ENCODE assay signal across 28 mouse cellular contexts in the genomic region with DNA sequence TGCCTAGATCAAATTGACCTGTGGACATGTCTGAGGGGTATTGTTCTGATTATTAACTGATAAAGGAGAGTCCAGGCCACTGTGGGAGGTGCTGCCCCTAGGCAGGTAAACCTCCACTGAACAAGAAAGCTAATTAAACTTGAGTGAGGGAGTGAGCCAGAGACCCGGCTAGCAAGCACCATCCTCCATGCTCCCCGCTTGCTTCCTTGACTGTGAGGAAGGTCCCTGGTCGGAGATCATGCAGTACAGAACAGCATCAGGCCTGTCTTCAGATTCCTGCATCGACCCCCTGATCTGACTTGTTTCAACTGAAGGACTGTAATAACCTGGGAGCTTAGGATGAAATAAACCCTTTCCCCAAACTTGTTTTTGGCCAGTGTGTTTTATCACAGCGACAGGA.
A peak's percentile ranks its signal among the peaks of the same experiment; 100 is the strongest.
DNase-seq lines count a peak whose midpoint lies in the region; ATAC-seq lines count a peak whose summit lies in the region.
"Had no signal": no experiment of that assay in that cellular context is flagged by ENCODE, and none has a peak within 500 bp of the region (broad histone marks: within the 10 kb centered on the region; RNA-seq: fewer than 3 reads in every experiment).

No protein-coding gene starts in this region.

- no peak overlapping the region for H3K4me2 ChIP-seq in forebrain, embryonic 15.5 days (replicated peaks)
- no peak overlapping the region for H3K4me2 ChIP-seq in forebrain, embryonic 12.5 days
- no peak overlapping the region for H3K4me2 ChIP-seq in limb, embryonic 12.5 days
- no peak overlapping the region for H3K4me2 ChIP-seq in neural tube, embryonic 15.5 days
- H3K4me2 ChIP-seq: embryonic facial prominence, embryonic 15.5 days; heart, embryonic 15.5 days; limb, embryonic 15.5 days; liver, embryonic 13.5 days; midbrain, embryonic 12.5 days had no signal

- H3K4me1 ChIP-seq in forebrain, embryonic 15.5 days: no peaks in the 10 kb centered on the region
- no peaks in the 10 kb centered on the region for H3K4me1 ChIP-seq in forebrain, embryonic 12.5 days
- H3K4me1 ChIP-seq in limb, embryonic 12.5 days (replicated peaks): no peaks in the 10 kb centered on the region
- peaks cover 2% of the 10 kb centered on the region; the same call in 1 of the 2 replicates for H3K4me1 ChIP-seq in limb, embryonic 10.5 days
- H3K4me1 ChIP-seq in neural tube, embryonic 15.5 days: no peaks in the 10 kb centered on the region
- H3K4me1 ChIP-seq: embryonic facial prominence, embryonic 10.5 days; embryonic facial prominence, embryonic 15.5 days; limb, embryonic 15.5 days; liver, embryonic 13.5 days; midbrain, embryonic 12.5 days had no signal

- 53% methylated on average over 5 of the region's 5 CpGs for WGBS in forebrain, embryonic 15.5 days
- WGBS in forebrain, embryonic 12.5 days: 65% methylated on average over 5 of the region's 5 CpGs
- 70% methylated on average over 5 of the region's 5 CpGs for WGBS in limb, embryonic 12.5 days
- 75% methylated on average over 5 of the region's 5 CpGs for WGBS in limb, embryonic 10.5 days
- WGBS in neural tube, embryonic 15.5 days: 71% methylated on average over 5 of the region's 5 CpGs

- no peak overlapping the region for H3K4me3 ChIP-seq in forebrain, embryonic 15.5 days
- no peak overlapping the region for H3K4me3 ChIP-seq in forebrain, embryonic 12.5 days (replicated peaks)
- H3K4me3 ChIP-seq in limb, embryonic 12.5 days (replicated peaks): no peak overlapping the region
- no peak overlapping the region for H3K4me3 ChIP-seq in limb, embryonic 10.5 days
- no peak overlapping the region for H3K4me3 ChIP-seq in neural tube, embryonic 15.5 days (replicated peaks)
- H3K4me3 ChIP-seq: embryonic facial prominence, embryonic 10.5 days; embryonic facial prominence, embryonic 15.5 days; heart, embryonic 15.5 days; limb, embryonic 15.5 days; liver, embryonic 13.5 days; midbrain, embryonic 12.5 days had no signal

- H3K27ac ChIP-seq in forebrain, embryonic 15.5 days (replicated peaks): 0 out of 2 replicates have a peak overlapping the region, but pooled peaks have one; percentile 35
- no peak overlapping the region for H3K27ac ChIP-seq in forebrain, embryonic 12.5 days
- no peak overlapping the region for H3K27ac ChIP-seq in limb, embryonic 12.5 days
- no peak overlapping the region for H3K27ac ChIP-seq in limb, embryonic 10.5 days
- H3K27ac ChIP-seq in neural tube, embryonic 15.5 days (replicated peaks): peak overlapping the region; percentile 46; the same call in 1 of the 2 replicates
- H3K27ac ChIP-seq: embryonic facial prominence, embryonic 10.5 days; embryonic facial prominence, embryonic 15.5 days; heart, embryonic 15.5 days; kidney, postnatal 0 days; limb, embryonic 15.5 days; liver, embryonic 13.5 days; macrophage; midbrain, embryonic 12.5 days had no signal

- DNase-seq in limb, embryonic 10.5 days (ENCODE audit: low spot score): no peak
- DNase-seq in MN1 (ENCODE audit: low spot score): peak; percentile 12
- no peak for DNase-seq in urinary bladder, postnatal 4 days (ENCODE audit: low spot score in 2 of 2)
- DNase-seq: adrenal gland, postnatal 25 days; cerebellum, adult 18-20 months; cerebellum, postnatal 25 days; gastrocnemius, postnatal 14 days; heart, postnatal 36 days; kidney, adult 8-10 months; kidney, postnatal 4 days; liver, embryonic 13.5 days; lung, adult 18-20 months; thymus, adult 2 months; thymus, postnatal 36 days had no signal

- H3K9ac ChIP-seq in forebrain, embryonic 15.5 days (replicated peaks): no peak overlapping the region
- no peak overlapping the region for H3K9ac ChIP-seq in forebrain, embryonic 12.5 days
- 0 out of 2 replicates have a peak overlapping the region, but pooled peaks have one; percentile 27 for H3K9ac ChIP-seq in limb, embryonic 12.5 days (replicated peaks)
- no peak overlapping the region for H3K9ac ChIP-seq in neural tube, embryonic 15.5 days (replicated peaks)
- H3K9ac ChIP-seq: embryonic facial prominence, embryonic 15.5 days; heart, embryonic 15.5 days; limb, embryonic 15.5 days; liver, embryonic 13.5 days; midbrain, embryonic 12.5 days had no signal

- no peaks in the 10 kb centered on the region for H3K9me3 ChIP-seq in forebrain, embryonic 15.5 days
- H3K9me3 ChIP-seq in forebrain, embryonic 12.5 days: no peaks in the 10 kb centered on the region
- no peaks in the 10 kb centered on the region for H3K9me3 ChIP-seq in limb, embryonic 12.5 days
- H3K9me3 ChIP-seq in limb, embryonic 10.5 days (replicated peaks): no peaks in the 10 kb centered on the region
- no peaks in the 10 kb centered on the region for H3K9me3 ChIP-seq in neural tube, embryonic 15.5 days (replicated peaks)
- H3K9me3 ChIP-seq: embryonic facial prominence, embryonic 10.5 days; embryonic facial prominence, embryonic 15.5 days; heart, embryonic 15.5 days; limb, embryonic 15.5 days; liver, embryonic 13.5 days; midbrain, embryonic 12.5 days had no signal

- H3K36me3 ChIP-seq in forebrain, embryonic 15.5 days: no peaks in the 10 kb centered on the region
- H3K36me3 ChIP-seq in forebrain, embryonic 12.5 days (replicated peaks): no peaks in the 10 kb centered on the region
- H3K36me3 ChIP-seq in limb, embryonic 12.5 days: no peaks in the 10 kb centered on the region
- H3K36me3 ChIP-seq in limb, embryonic 10.5 days: no peaks in the 10 kb centered on the region
- no peaks in the 10 kb centered on the region for H3K36me3 ChIP-seq in neural tube, embryonic 15.5 days
- H3K36me3 ChIP-seq: embryonic facial prominence, embryonic 10.5 days; embryonic facial prominence, embryonic 15.5 days; heart, embryonic 15.5 days; limb, embryonic 15.5 days; liver, embryonic 13.5 days; midbrain, embryonic 12.5 days had no signal

- ATAC-seq in forebrain, embryonic 15.5 days (replicated peaks): no peak
- no peak for ATAC-seq in forebrain, embryonic 12.5 days (ENCODE audit: low FRiP score)
- ATAC-seq in limb, embryonic 12.5 days (ENCODE audit: insufficient number of reproducible peaks, insufficient read depth, low FRiP score, low TSS enrichment, low read depth): no peak
- no peak for ATAC-seq in neural tube, embryonic 15.5 days (ENCODE audit: low FRiP score)
- ATAC-seq: CD4-positive, CD25-positive, alpha-beta regulatory T cell, adult 4 months; intestine, embryonic 16.5 days; lung, postnatal 0 days had no signal

- no peaks in the 10 kb centered on the region for H3K27me3 ChIP-seq in forebrain, embryonic 15.5 days
- 0 out of 2 replicates have a peak, but pooled peaks cover 5% of the 10 kb centered on the region for H3K27me3 ChIP-seq in forebrain, embryonic 12.5 days
- no peaks in the 10 kb centered on the region for H3K27me3 ChIP-seq in limb, embryonic 12.5 days
- H3K27me3 ChIP-seq in limb, embryonic 10.5 days (ENCODE audit: low read depth, poor library complexity, severe bottlenecking): no peaks in the 10 kb centered on the region
- no peaks in the 10 kb centered on the region for H3K27me3 ChIP-seq in neural tube, embryonic 15.5 days (replicated peaks)
- H3K27me3 ChIP-seq: embryonic facial prominence, embryonic 15.5 days; heart, embryonic 15.5 days; limb, embryonic 15.5 days; liver, embryonic 13.5 days; midbrain, embryonic 12.5 days had no signal

Comparison
In these comparisons a context has a peak if more than half of its experiments do, and no peak if none do; other contexts are left out.
1. H3K27ac ChIP-seq: peak in forebrain, embryonic 15.5 days (single experiment) and neural tube, embryonic 15.5 days (single experiment); none in forebrain, embryonic 12.5 days (single experiment), limb, embryonic 12.5 days (single experiment) and limb, embryonic 10.5 days (single experiment).